Mouse (Mus musculus) stomach, postnatal 0 days (tissue): ENCODE data around the gene Gpr15. TPM values are rescaled to one million over a fixed set of nuclear protein-coding genes. Genes with fewer than 3 reads are reported as not detected.

Experiments used
- ATAC-seq: fragments of 200-750 bp; cut with Nextera tagmentation; 2 replicates; pipeline ENCODE4 v1.8.0; 2017; ENCODE audit not compliant: low FRiP score, low TSS enrichment
- DNase-seq: peaks from one replicate; pipeline ENCODE4 v3.0.0-alpha.2; 2016; ENCODE audit warnings: low spot score
- H3K27ac ChIP-seq: fragments of 300-500 bp; sonication (generic); replicated peaks from 2 replicates; pipeline ENCODE4 v1.5.1; 2014; ENCODE audit warnings: mild to moderate bottlenecking, control low read depth
- H3K27me3 ChIP-seq: fragments of 300-500 bp; sonication (generic); 2 replicates; pipeline ENCODE4 v1.6.1; 2014; ENCODE audit warnings: low read length; ENCODE audit not compliant: control insufficient read depth, insufficient read depth
- H3K36me3 ChIP-seq: fragments of 300-500 bp; sonication (generic); 2 replicates; pipeline ENCODE4 v1.6.1; 2014; ENCODE audit warnings: low read length, mixed read lengths; ENCODE audit not compliant: control insufficient read depth, insufficient read depth
- H3K4me1 ChIP-seq: fragments of 300-500 bp; sonication (generic); replicated peaks from 2 replicates; pipeline ENCODE4 v1.6.1; 2014; ENCODE audit warnings: antibody characterized with exemption; ENCODE audit not compliant: control insufficient read depth, insufficient read depth
- H3K4me2 ChIP-seq: fragments of 300-500 bp; sonication (generic); replicated peaks from 2 replicates; pipeline ENCODE4 v1.6.1; 2014; ENCODE audit warnings: low read depth, mild to moderate bottlenecking, control low read depth, moderate library complexity
- H3K4me3 ChIP-seq: fragments of 300-500 bp; sonication (generic); 2 replicates; pipeline ENCODE4 v1.5.1; 2014; ENCODE audit warnings: low read depth, low read length, control low read depth
- H3K9ac ChIP-seq: fragments of 300-500 bp; sonication (generic); 2 replicates; pipeline ENCODE4 v1.6.1; 2014; ENCODE audit warnings: mild to moderate bottlenecking, low read length, control low read depth, mixed read lengths
- H3K9me3 ChIP-seq: fragments of 300-500 bp; sonication (generic); 2 replicates; pipeline ENCODE4 v1.6.1; 2016; ENCODE audit warnings: low read length; ENCODE audit not compliant: control insufficient read depth
- CTCF ChIP-seq: IDR thresholded peaks from 2 replicates; pipeline ENCODE4 v1.5.1; 2016; ENCODE audit warnings: antibody characterized with exemption, low read depth, mild to moderate bottlenecking, moderate library complexity
- EP300 ChIP-seq: optimal IDR thresholded peaks from 2 replicates; pipeline ENCODE3; 2016; ENCODE audit warnings: antibody characterized with exemption
- WGBS: fragments of 180-500 bp; shearing (Covaris S2); extraction: QIAGEN DNeasy Blood & Tissue Kit; methylation state at CpG from one replicate; pipeline ENCODE4 v1.1.7; 2014; 5-methylcytosine and 5-hydroxymethylcytosine counted together
- polyA plus RNA-seq: library from polyadenylated mRNA; unstranded; fragments of >200 nt; fragmentation: Nextera tagmentation; extraction: Ambion mirVana; gene quantifications from 2 replicates; pipeline ENCODE4 v1.2.1, GENCODE M21; 2015

The Gpr15 gene
- polyA plus RNA-seq, 1 experiment from 2014 or later: not detected

DNA sequence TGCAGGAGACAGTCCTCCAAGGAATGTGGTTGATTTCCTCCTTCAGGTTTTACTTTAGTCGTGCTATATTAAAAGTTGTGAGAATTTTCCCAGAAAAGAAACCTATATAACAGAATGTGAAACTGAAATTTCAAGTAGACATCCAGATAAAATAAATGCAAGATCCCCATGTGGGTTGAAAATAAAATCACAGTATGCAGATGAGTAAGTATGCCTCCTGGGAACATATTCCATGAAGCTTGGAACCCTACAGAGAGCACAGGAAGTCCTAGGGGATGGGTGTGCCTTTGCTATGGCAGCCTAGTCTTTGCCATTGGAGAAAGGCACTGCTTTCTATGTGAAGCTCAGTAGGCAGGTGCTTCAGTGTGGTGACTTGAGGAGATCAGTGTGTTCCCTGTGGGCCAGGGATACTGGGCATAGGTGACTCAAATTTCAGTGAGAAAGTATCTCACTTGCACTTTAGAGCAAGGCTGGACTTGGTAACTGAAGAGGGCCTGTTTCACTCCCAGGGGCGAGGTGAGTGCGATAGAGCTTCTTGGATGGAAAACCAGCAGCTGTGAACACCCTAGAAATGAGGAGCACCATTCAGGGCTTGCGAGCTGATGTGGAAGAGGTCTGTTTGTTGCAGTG is 11.5 kb downstream of the Gpr15 start:
- DNase-seq (no peak), ATAC-seq (no peak)
- Histone ChIP-seq H3K36me3 (no peaks in the 10 kb centered on the region), H3K4me2 (no peak overlapping the region), H3K9ac (no peak overlapping the region), H3K4me1 (no peaks in the 10 kb centered on the region), H3K27ac (no peak overlapping the region), H3K4me3 (no peak overlapping the region), H3K9me3 (no peaks in the 10 kb centered on the region), H3K27me3 (no peaks in the 10 kb centered on the region)
- TF ChIP-seq EP300 (no peak), CTCF (no peak)
- WGBS: 85% methylated on average over 4 of the region's 4 CpGs

DNA sequence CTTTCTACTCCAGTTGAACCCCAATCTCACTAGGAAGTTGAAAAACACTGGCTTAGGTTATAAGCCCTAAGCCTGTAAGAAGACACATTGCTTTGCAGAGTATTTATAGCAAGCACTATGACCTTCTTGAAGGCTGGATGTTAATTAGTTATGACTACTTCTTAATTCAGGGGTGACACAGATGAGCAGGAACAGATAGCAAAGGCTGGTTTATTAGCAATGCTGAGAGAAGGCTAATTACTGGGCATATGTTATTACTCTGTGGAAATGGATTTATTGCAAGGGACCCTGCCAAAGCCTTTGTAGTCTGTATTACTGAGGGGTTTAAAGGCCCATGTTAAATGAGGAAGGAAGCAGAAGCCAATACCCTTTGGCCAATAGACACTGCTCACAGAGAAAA is 13.9 kb downstream of the Gpr15 start:
- Histone ChIP-seq H3K4me1 (no peaks in the 10 kb centered on the region), H3K4me2 (no peak overlapping the region), H3K27ac (no peak overlapping the region), H3K27me3 (no peaks in the 10 kb centered on the region), H3K9ac (no peak overlapping the region), H3K36me3 (no peaks in the 10 kb centered on the region), H3K4me3 (no peak overlapping the region), H3K9me3 (no peaks in the 10 kb centered on the region)
- no peak for DNase-seq
- TF ChIP-seq EP300: no peak
- TF ChIP-seq CTCF: no peak
- ATAC-seq: no peak

DNA sequence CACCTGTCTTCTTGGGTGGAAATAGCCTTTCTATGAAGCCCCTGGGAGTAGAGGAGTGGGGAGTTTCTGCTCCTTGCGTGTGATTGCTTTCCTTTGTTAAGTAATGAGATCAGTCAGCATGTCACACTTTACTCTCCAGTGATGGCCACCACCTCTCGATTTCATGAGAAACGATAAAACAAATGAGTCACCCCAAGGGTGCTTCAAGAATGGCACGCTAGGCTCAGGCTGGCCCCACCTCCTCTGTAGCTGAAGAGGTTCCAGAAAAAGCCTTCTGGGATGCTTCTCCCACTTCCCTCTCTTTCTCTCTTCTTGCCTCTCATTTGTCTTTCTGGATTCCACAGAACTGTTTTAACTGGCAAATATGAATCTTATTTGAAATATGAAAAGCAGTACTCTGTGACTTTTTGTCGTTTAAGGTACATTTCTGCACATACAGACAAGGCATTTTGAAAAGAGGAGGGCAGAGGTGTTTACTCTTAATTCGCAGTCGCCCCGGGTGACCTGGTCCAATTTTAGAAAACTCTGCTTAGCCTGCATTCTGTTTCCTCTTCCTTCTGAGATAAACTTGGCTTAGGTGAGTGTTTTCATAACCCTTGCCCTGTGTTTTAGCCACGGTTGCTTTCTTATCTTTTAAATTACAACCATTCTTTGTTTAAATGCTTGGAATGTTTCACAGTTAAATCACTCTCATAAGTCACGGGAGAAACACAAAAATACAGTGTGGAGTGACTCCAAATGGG is 15.3 kb downstream of the Gpr15 start:
- 12% methylated on average over 10 of the region's 10 CpGs for WGBS
- no peaks in the 10 kb centered on the region for H3K36me3 ChIP-seq
- TF ChIP-seq CTCF (no peak), EP300 (no peak)
- H3K9me3 ChIP-seq: no peaks in the 10 kb centered on the region
- H3K4me2 ChIP-seq: no peak overlapping the region
- no peak overlapping the region for H3K9ac ChIP-seq
- DNase-seq (peak; percentile 30), ATAC-seq (peak; percentile 82)
- no peak overlapping the region for H3K27ac ChIP-seq
- no peaks in the 10 kb centered on the region for H3K4me1 ChIP-seq
- no peak overlapping the region for H3K4me3 ChIP-seq
- H3K27me3 ChIP-seq: no peaks in the 10 kb centered on the region

DNA sequence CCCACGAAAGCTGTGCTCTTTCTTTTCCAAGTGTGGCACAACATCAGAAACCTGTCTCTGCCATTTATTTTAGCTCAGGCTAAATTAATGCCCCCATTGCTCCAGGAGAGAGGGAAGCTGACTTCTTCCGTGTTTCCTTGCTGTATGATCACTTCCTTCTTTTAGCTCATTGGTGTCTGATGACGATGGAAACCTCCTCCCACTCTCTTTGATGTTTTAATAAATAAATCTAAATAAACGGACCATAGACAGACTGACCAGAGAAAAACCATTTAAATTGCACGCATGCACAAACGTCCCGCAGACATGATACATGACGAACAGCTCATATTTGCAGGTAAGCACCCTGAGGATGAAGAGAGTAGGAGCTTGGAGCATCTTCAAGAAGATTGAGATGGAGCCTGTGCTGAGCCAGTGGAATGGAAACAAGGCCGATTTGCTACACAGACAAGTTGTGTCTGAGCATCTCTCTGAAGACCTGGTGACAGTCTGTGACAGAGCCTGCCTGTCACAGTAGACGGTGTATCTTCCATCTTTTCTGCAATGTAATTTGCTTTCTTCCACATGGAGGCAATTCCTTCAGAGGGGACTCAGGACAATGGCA is 16.4 kb downstream of the Gpr15 start:
- Histone ChIP-seq H3K9me3 (no peaks in the 10 kb centered on the region), H3K4me1 (no peaks in the 10 kb centered on the region), H3K4me2 (no peak overlapping the region), H3K36me3 (no peaks in the 10 kb centered on the region), H3K27me3 (no peaks in the 10 kb centered on the region), H3K27ac (no peak overlapping the region), H3K9ac (no peak overlapping the region), H3K4me3 (no peak overlapping the region)
- no peak for ATAC-seq
- no peak for TF ChIP-seq CTCF
- no peak for TF ChIP-seq EP300
- 73% methylated on average over 10 of the region's 10 CpGs for WGBS
- DNase-seq: no peak

DNA sequence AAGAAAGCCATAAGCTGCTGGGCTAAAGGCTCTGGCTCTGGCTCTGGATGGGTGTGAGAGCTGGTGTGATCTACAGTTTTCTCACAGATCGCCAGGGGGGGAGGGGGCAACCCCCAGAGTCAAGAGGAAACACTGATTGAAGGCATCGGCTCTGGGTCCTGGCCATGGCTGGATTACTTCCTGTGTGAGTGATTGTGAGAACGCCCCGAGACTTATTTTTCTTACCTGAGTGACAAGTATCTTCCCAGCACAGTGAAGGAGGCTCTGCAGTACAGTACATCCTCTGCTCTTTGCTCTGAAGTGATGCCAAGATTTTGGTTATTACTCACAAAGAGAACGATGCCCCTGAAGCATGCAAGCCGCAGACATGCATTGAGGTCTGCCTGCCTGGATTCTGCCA is 17.1 kb downstream of the Gpr15 start:
- Histone ChIP-seq H3K9ac (no peak overlapping the region), H3K4me1 (no peaks in the 10 kb centered on the region), H3K9me3 (no peaks in the 10 kb centered on the region), H3K36me3 (no peaks in the 10 kb centered on the region), H3K27me3 (no peaks in the 10 kb centered on the region), H3K4me3 (no peak overlapping the region), H3K27ac (no peak overlapping the region), H3K4me2 (no peak overlapping the region)
- ATAC-seq: no peak
- WGBS: 39% methylated on average over 6 of the region's 6 CpGs
- DNase-seq: no peak
- TF ChIP-seq CTCF: no peak
- TF ChIP-seq EP300: no peak
